8 mouse cellular contexts compared by ENCODE assay signal in the genomic region with DNA sequence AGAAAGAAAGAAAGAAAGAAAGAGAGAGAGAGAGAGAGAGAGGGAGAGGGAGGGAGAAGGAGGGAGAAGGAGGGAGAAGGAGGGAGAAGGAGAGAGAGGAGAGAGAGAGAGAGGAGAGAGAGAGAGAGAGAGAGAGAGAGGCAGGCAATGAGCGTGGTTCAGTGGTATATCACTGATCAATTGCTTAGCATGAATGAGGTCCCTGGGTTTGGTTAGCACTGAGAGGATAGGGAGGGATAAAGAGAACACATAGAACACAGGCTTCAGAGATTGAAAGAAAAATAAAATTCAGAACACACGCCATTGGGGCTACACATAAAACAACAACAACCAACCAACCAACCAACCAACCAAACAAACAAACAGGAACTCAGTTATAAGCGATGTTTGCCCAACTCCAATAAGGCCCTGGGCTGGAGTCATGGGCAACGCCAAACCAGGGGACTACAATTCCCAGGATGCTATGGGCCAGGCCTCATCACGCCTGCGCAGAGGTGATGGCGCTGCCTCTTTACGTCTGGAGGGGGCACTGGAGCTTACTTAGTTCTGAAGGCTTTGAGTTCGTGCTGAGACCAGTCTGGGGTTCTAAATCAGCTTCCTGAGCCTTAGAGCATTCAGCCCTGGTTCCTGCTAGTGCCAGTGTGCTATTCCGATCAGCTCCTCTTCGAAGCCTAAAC. TPM values are rescaled to one million over a fixed set of nuclear protein-coding genes. Genes with fewer than 3 reads are reported as not detected.
A peak's percentile ranks its signal among the peaks of the same experiment; 100 is the strongest.
DNase-seq lines count a peak whose midpoint lies in the region; ATAC-seq and TF ChIP-seq lines count a peak whose summit lies in the region.

No protein-coding gene starts in this region.

- DNase-seq in adipocyte (ENCODE audit: low spot score), result peak; percentile 69
- peak; percentile 79 to 85 for DNase-seq in gastrocnemius, adult 8-10 months (ENCODE audit: low spot score in 2 of 2)
- peak; percentile 67 for DNase-seq in hindlimb bud, embryonic 11.5 days (ENCODE audit: extremely low spot score, low read depth, low spot score)
- peak; percentile 65 to 84 for DNase-seq in left cerebral cortex, adult 8-10 months (ENCODE audit: low spot score in 2 of 2)
- DNase-seq in right cerebral cortex, adult 2 months (ENCODE audit: low spot score in 2 of 2), result peak; percentile 85 to 88
- peak; percentile 71 for DNase-seq in urinary bladder, postnatal 25 days (ENCODE audit: low spot score)

- H3K4me3 ChIP-seq in cortical plate, adult 2 months (ENCODE audit: insufficient read depth, low read length), result peak overlapping the region; percentile 25

- no peak overlapping the region for H3K27ac ChIP-seq in cortical plate, adult 2 months (ENCODE audit: insufficient read depth, low read length)

- TF ChIP-seq CTCF in cortical plate, adult 2 months (IDR thresholded peaks at IDR 0.05; ENCODE audit: extremely low read depth, insufficient read depth, low read length), result peak; percentile 40; the same call in 1 of the 2 replicates

- peak; percentile 77 for TF ChIP-seq POLR2A in cortical plate, adult 2 months (IDR thresholded peaks at IDR 0.05; ENCODE audit: extremely low read depth, insufficient read depth, low read length)

- peak; percentile 90 for ATAC-seq in megakaryocyte, adult 5-6 weeks (ENCODE audit: poor library complexity, severe bottlenecking)

- no peaks in the 10 kb centered on the region for H3K4me1 ChIP-seq in cortical plate, adult 2 months (ENCODE audit: control insufficient read depth, insufficient read depth, low read length)

RNA-seq across cellular contexts. Expression of gene Sit1, which starts 5.5 kb away (rescaled TPM):
- polyA plus RNA-seq in cortical plate, adult 2 months (2012; rRNA removed), result 0.08 TPM in 1 of 2 replicates, not detected in the other
- total RNA-seq in gastrocnemius, adult 8-10 months (2022), result not detected
- under 1 TPM in 1 of 4 experiments, not detected in 3; 0.46 TPM for total RNA-seq in left cerebral cortex, adult 8-10 months (2022)
- not detected in 2 replicates for total RNA-seq in megakaryocyte, adult 5-6 weeks (2015)
- 0.77 TPM in 1 of 2 replicates, not detected in the other for total RNA-seq in megakaryocyte, adult 5-6 weeks (2017)

RNA-seq across cellular contexts. Expression of gene Ccdc107, which starts 14.7 kb away (rescaled TPM):
- polyA plus RNA-seq in cortical plate, adult 2 months (2012; rRNA removed), result 75.7 and 82.6 TPM in 2 replicates
- total RNA-seq in gastrocnemius, adult 8-10 months (2022), result 10 to 100 TPM; 19.2 to 34.9 (median 25.5) TPM
- total RNA-seq in left cerebral cortex, adult 8-10 months (2022), result 10 to 100 TPM; 26.5 to 37.8 (median 30.1) TPM
- total RNA-seq in megakaryocyte, adult 5-6 weeks (2015), result 16.7 and 17.5 TPM in 2 replicates
- 23.6 and 32.6 TPM in 2 replicates for total RNA-seq in megakaryocyte, adult 5-6 weeks (2017)

RNA-seq across cellular contexts. Expression of gene Arhgef39, which starts 21.5 kb away (rescaled TPM):
- 0.55 and 2.7 TPM in 2 replicates for polyA plus RNA-seq in cortical plate, adult 2 months (2012; rRNA removed)
- not detected for total RNA-seq in gastrocnemius, adult 8-10 months (2022)
- total RNA-seq in left cerebral cortex, adult 8-10 months (2022), result 1 to 10 TPM; 1.2 to 2.2 (median 1.6) TPM
- 54.6 and 60.0 TPM in 2 replicates for total RNA-seq in megakaryocyte, adult 5-6 weeks (2015)
- 52.3 and 54.1 TPM in 2 replicates for total RNA-seq in megakaryocyte, adult 5-6 weeks (2017)

RNA-seq across cellular contexts. Expression of gene Cd72, which starts 23.6 kb away (rescaled TPM):
- polyA plus RNA-seq in cortical plate, adult 2 months (2012; rRNA removed), result 1.0 and 1.8 TPM in 2 replicates
- total RNA-seq in gastrocnemius, adult 8-10 months (2022), result not detected
- 1 to 10 TPM in 3 of 4 experiments, under 1 TPM in 1; 0.38 to 2.9 (median 1.6) TPM for total RNA-seq in left cerebral cortex, adult 8-10 months (2022)
- 0.57 and 2.5 TPM in 2 replicates for total RNA-seq in megakaryocyte, adult 5-6 weeks (2015)
- total RNA-seq in megakaryocyte, adult 5-6 weeks (2017), result 3.0 and 3.5 TPM in 2 replicates

RNA-seq across cellular contexts. Expression of gene Car9, which starts 28.8 kb away (rescaled TPM):
- polyA plus RNA-seq in cortical plate, adult 2 months (2012; rRNA removed), result 0.32 and 0.61 TPM in 2 replicates
- 1 to 10 TPM; 3.2 to 8.8 (median 3.8) TPM for total RNA-seq in gastrocnemius, adult 8-10 months (2022)
- 1 to 10 TPM; 2.1 to 5.1 (median 2.8) TPM for total RNA-seq in left cerebral cortex, adult 8-10 months (2022)
- 3.0 and 3.5 TPM in 2 replicates for total RNA-seq in megakaryocyte, adult 5-6 weeks (2015)
- total RNA-seq in megakaryocyte, adult 5-6 weeks (2017), result 0.41 and 1.1 TPM in 2 replicates

Comparison
In these comparisons a context has a peak if more than half of its experiments do, and no peak if none do; other contexts are left out.
1. RNA of gene Arhgef39, which starts 21.5 kb away (total RNA-seq): 52.3 to 60.0 TPM in megakaryocyte, adult 5-6 weeks; 1.2 to 2.2 TPM in left cerebral cortex, adult 8-10 months and not detected in gastrocnemius, adult 8-10 months; every median in the first group is over 10 times any median in the second.
2. Peak in every context shown above with its lines, with median percentiles within 50 percentile points of each other: DNase-seq.